Mouse (Mus musculus) kidney, embryonic 16.5 days (tissue): ENCODE data around the gene Smg6. TPM values are rescaled to one million over a fixed set of nuclear protein-coding genes. Genes with fewer than 3 reads are reported as not detected.
A peak's percentile ranks its signal among the peaks of the same experiment; 100 is the strongest.

Source experiments
- ATAC-seq: fragments of 200-750 bp; cut with Nextera tagmentation; 2 replicates; pipeline ENCODE4 v1.8.0; 2017; ENCODE audit warnings: moderate TSS enrichment; ENCODE audit not compliant: low FRiP score, low TSS enrichment
- H3K27ac ChIP-seq: fragments of 300-500 bp; sonication (generic); 2 replicates; pipeline ENCODE4 v1.5.1; 2014; ENCODE audit warnings: low read length
- H3K27me3 ChIP-seq: fragments of 300-500 bp; sonication (generic); 2 replicates; pipeline ENCODE4 v1.6.1; 2014; ENCODE audit warnings: low read length, control low read depth, mixed read lengths; ENCODE audit not compliant: insufficient read depth
- H3K36me3 ChIP-seq: fragments of 300-500 bp; sonication (generic); 2 replicates; pipeline ENCODE4 v1.6.1; 2014; ENCODE audit warnings: low read length, control low read depth, mixed read lengths; ENCODE audit not compliant: insufficient read depth
- H3K4me1 ChIP-seq: fragments of 300-500 bp; sonication (generic); 2 replicates; pipeline ENCODE4 v1.6.1; 2014; ENCODE audit warnings: low read length, control low read depth, mixed read lengths; ENCODE audit not compliant: insufficient read depth
- H3K4me2 ChIP-seq: fragments of 300-500 bp; sonication (generic); replicated peaks from 2 replicates; pipeline ENCODE4 v1.6.1; 2014; ENCODE audit warnings: low read depth, low read length
- H3K4me3 ChIP-seq: fragments of 300-500 bp; sonication (generic); 2 replicates; pipeline ENCODE4 v1.5.1; 2014; ENCODE audit warnings: mild to moderate bottlenecking, low read length
- H3K9ac ChIP-seq: fragments of 300-500 bp; sonication (generic); replicated peaks from 2 replicates; pipeline ENCODE4 v1.6.1; 2014; ENCODE audit warnings: low read length
- H3K9me3 ChIP-seq: fragments of 300-500 bp; sonication (generic); 2 replicates; pipeline ENCODE4 v1.6.1; 2016; ENCODE audit warnings: low read length, control low read depth
- WGBS: fragments of 180-500 bp; shearing (Covaris S2); extraction: QIAGEN DNeasy Blood & Tissue Kit; methylation state at CpG from one replicate; pipeline ENCODE4 v1.1.7; 2014; 5-methylcytosine and 5-hydroxymethylcytosine counted together
- polyA plus RNA-seq: library from polyadenylated mRNA; unstranded; fragments of >200 nt; fragmentation: Nextera tagmentation; extraction: Ambion mirVana; gene quantifications from 2 replicates; pipeline ENCODE4 v1.2.1, GENCODE M21; 2015

The Smg6 gene
- polyA plus RNA-seq, 1 experiment from 2014 or later, result 17.9 TPM

- no peak for ATAC-seq
- Histone ChIP-seq H3K27me3 (no peaks in the 10 kb centered on the region), H3K4me3 (no peak overlapping the region), H3K9me3 (no peaks in the 10 kb centered on the region), H3K4me2 (no peak overlapping the region), H3K27ac (no peak overlapping the region), H3K9ac (no peak overlapping the region), H3K4me1 (no peaks in the 10 kb centered on the region), H3K36me3 (peaks cover 3% of the 10 kb centered on the region; the same call in 1 of the 2 replicates)
Measured at GRCm38 (mm10) chr11:74961953-74962352, 36.3 kb downstream of the Smg6 start.

GRCm38 (mm10) chr11:74962846-74963407, 37.3 kb downstream of the Smg6 start:
- no peak overlapping the region for H3K9ac ChIP-seq
- no peak overlapping the region for H3K27ac ChIP-seq
- 84% methylated on average over 2 of the region's 2 CpGs for WGBS
- ATAC-seq, result no peak
- H3K9me3 ChIP-seq, result no peaks in the 10 kb centered on the region
- no peaks in the 10 kb centered on the region for H3K27me3 ChIP-seq
- no peaks in the 10 kb centered on the region for H3K4me1 ChIP-seq
- H3K4me3 ChIP-seq, result no peak overlapping the region
- peaks cover 3% of the 10 kb centered on the region; the same call in 1 of the 2 replicates for H3K36me3 ChIP-seq
- no peak overlapping the region for H3K4me2 ChIP-seq

GRCm38 (mm10) chr11:74965516-74965915, 39.9 kb downstream of the Smg6 start:
- H3K4me1 ChIP-seq, result no peaks in the 10 kb centered on the region
- H3K9me3 ChIP-seq, result no peaks in the 10 kb centered on the region
- no peak for ATAC-seq
- no peaks in the 10 kb centered on the region for H3K36me3 ChIP-seq
- no peaks in the 10 kb centered on the region for H3K27me3 ChIP-seq
- H3K27ac ChIP-seq, result no peak overlapping the region
- H3K4me2 ChIP-seq, result no peak overlapping the region
- WGBS, result 81% methylated on average over 3 of the region's 3 CpGs
- no peak overlapping the region for H3K9ac ChIP-seq
- no peak overlapping the region for H3K4me3 ChIP-seq

GRCm38 (mm10) chr11:74973290-74974157, 47.9 kb downstream of the Smg6 start:
- H3K27ac ChIP-seq, result no peak overlapping the region
- WGBS, result 86% methylated on average over 7 of the region's 7 CpGs
- no peak overlapping the region for H3K4me3 ChIP-seq
- H3K4me1 ChIP-seq, result no peaks in the 10 kb centered on the region
- H3K9ac ChIP-seq, result no peak overlapping the region
- H3K9me3 ChIP-seq, result no peaks in the 10 kb centered on the region
- no peak overlapping the region for H3K4me2 ChIP-seq
- ATAC-seq, result no peak
- peaks cover 4% of the 10 kb centered on the region; the same call in 1 of the 2 replicates for H3K36me3 ChIP-seq
- no peaks in the 10 kb centered on the region for H3K27me3 ChIP-seq

- Histone ChIP-seq H3K36me3 (peaks cover 4% of the 10 kb centered on the region; the same call in 1 of the 2 replicates), H3K9ac (no peak overlapping the region), H3K9me3 (no peaks in the 10 kb centered on the region), H3K4me2 (no peak overlapping the region), H3K4me3 (no peak overlapping the region), H3K27ac (no peak overlapping the region), H3K27me3 (no peaks in the 10 kb centered on the region), H3K4me1 (no peaks in the 10 kb centered on the region)
- no peak for ATAC-seq
Measured at GRCm38 (mm10) chr11:74974615-74975014, 49.0 kb downstream of the Smg6 start.

GRCm38 (mm10) chr11:74976835-74977687, 51.4 kb downstream of the Smg6 start:
- Histone ChIP-seq H3K4me2 (no peak overlapping the region), H3K27ac (no peak overlapping the region), H3K27me3 (no peaks in the 10 kb centered on the region), H3K4me3 (no peak overlapping the region), H3K36me3 (peaks cover 5% of the 10 kb centered on the region; the same call in 1 of the 2 replicates), H3K9me3 (no peaks in the 10 kb centered on the region), H3K4me1 (0 out of 2 replicates have a peak, but pooled peaks cover 4% of the 10 kb centered on the region), H3K9ac (no peak overlapping the region)
- no peak for ATAC-seq
- 86% methylated on average over 3 of the region's 3 CpGs for WGBS

- peak; percentile 81; the same call in 1 of the 2 replicates for ATAC-seq
- H3K27ac ChIP-seq, result no peak overlapping the region; the same call in 1 of the 2 replicates
- no peaks in the 10 kb centered on the region for H3K27me3 ChIP-seq
- H3K36me3 ChIP-seq, result peaks cover 8% of the 10 kb centered on the region; the same call in 1 of the 2 replicates
- H3K4me3 ChIP-seq, result no peak overlapping the region
- H3K9me3 ChIP-seq, result no peaks in the 10 kb centered on the region
- 0 out of 2 replicates have a peak, but pooled peaks cover 4% of the 10 kb centered on the region for H3K4me1 ChIP-seq
- no peak overlapping the region for H3K4me2 ChIP-seq
- 39% methylated on average over 2 of the region's 2 CpGs for WGBS
- no peak overlapping the region for H3K9ac ChIP-seq
Measured at GRCm38 (mm10) chr11:74981464-74981863, 55.8 kb downstream of the Smg6 start.

GRCm38 (mm10) chr11:74982241-74982640, 56.6 kb downstream of the Smg6 start:
- ATAC-seq, result no peak
- Histone ChIP-seq H3K4me2 (no peak overlapping the region), H3K9ac (no peak overlapping the region), H3K4me3 (no peak overlapping the region), H3K27me3 (no peaks in the 10 kb centered on the region), H3K36me3 (peaks cover 8% of the 10 kb centered on the region; the same call in 1 of the 2 replicates), H3K4me1 (0 out of 2 replicates have a peak, but pooled peaks cover 4% of the 10 kb centered on the region), H3K9me3 (no peaks in the 10 kb centered on the region), H3K27ac (no peak overlapping the region)

GRCm38 (mm10) chr11:74988162-74988561, 62.5 kb downstream of the Smg6 start:
- Histone ChIP-seq H3K4me2 (no peak overlapping the region), H3K9ac (0 out of 2 replicates have a peak overlapping the region, but pooled peaks have one; percentile 29)

More at GRCm38 (mm10) chr11:74988162-74988561, 62.5 kb downstream of the Smg6 start:
- WGBS, result 22% methylated on average over 5 of the region's 5 CpGs
- no peaks in the 10 kb centered on the region for H3K9me3 ChIP-seq
- H3K4me3 ChIP-seq, result no peak overlapping the region
- no peaks in the 10 kb centered on the region for H3K27me3 ChIP-seq
- H3K36me3 ChIP-seq, result peaks cover 13% of the 10 kb centered on the region
- peaks cover 33% of the 10 kb centered on the region for H3K4me1 ChIP-seq
- peak overlapping the region; percentile 35; the same call in 1 of the 2 replicates for H3K27ac ChIP-seq
- no peak for ATAC-seq
